Comparison of ENCODE assay signal across 19 mouse cellular contexts in the genomic region with DNA sequence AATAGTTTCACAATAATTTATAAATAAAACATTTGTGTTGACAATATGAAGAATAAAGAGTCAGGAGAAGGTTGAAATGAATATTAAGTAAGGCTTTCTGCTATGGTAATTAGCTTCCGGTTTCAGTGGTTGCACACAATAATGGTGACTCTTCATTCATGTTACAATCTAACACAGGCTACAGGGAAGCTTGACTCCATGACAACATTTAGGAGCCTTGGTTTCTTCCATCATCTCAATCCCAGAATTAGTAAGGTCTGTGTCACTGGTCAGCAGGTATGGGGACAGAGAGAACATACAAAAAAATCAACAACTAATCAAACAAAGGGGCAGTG.
DNase-seq lines count a peak whose midpoint lies in the region; ATAC-seq and TF ChIP-seq lines count a peak whose summit lies in the region.
"Had no signal": no experiment of that assay in that cellular context is flagged by ENCODE, and none has a peak within 500 bp of the region (broad histone marks: within the 10 kb centered on the region; RNA-seq: fewer than 3 reads in every experiment).

No protein-coding gene starts in this region.

- no peak overlapping the region for H3K9ac ChIP-seq in hindbrain, embryonic 12.5 days
- H3K9ac ChIP-seq in hindbrain, postnatal 0 days (replicated peaks; ENCODE audit: low read length), result no peak overlapping the region
- no peak overlapping the region for H3K9ac ChIP-seq in midbrain, embryonic 11.5 days (ENCODE audit: low read length)
- H3K9ac ChIP-seq in neural tube, embryonic 14.5 days (replicated peaks; ENCODE audit: low read depth, low read length), result no peak overlapping the region
- H3K9ac ChIP-seq: embryonic facial prominence, embryonic 12.5 days; forebrain, embryonic 13.5 days; forebrain, embryonic 15.5 days had no signal

- peaks cover 18% of the 10 kb centered on the region for H3K4me1 ChIP-seq in hindbrain, embryonic 12.5 days
- 0 out of 2 replicates have a peak, but pooled peaks cover 1% of the 10 kb centered on the region for H3K4me1 ChIP-seq in hindbrain, postnatal 0 days (ENCODE audit: insufficient read depth, low read length)
- peaks cover 15% of the 10 kb centered on the region for H3K4me1 ChIP-seq in midbrain, embryonic 11.5 days (ENCODE audit: control insufficient read depth, insufficient read depth, low read length)
- peaks cover 32% of the 10 kb centered on the region for H3K4me1 ChIP-seq in midbrain, embryonic 10.5 days
- no peaks in the 10 kb centered on the region for H3K4me1 ChIP-seq in neural tube, embryonic 14.5 days (ENCODE audit: control insufficient read depth, insufficient read depth, low read length)

- ATAC-seq in hindbrain, embryonic 12.5 days (ENCODE audit: low FRiP score), result peak; percentile 27; the same call in 1 of the 2 replicates
- no peak for ATAC-seq in hindbrain, postnatal 0 days
- peak; percentile 12; the same call in 1 of the 2 replicates for ATAC-seq in midbrain, embryonic 11.5 days (ENCODE audit: low FRiP score)
- ATAC-seq in neural tube, embryonic 14.5 days (ENCODE audit: low read depth), result 0 out of 2 replicates have a peak, but pooled peaks have one; percentile 4
- ATAC-seq: forebrain, embryonic 13.5 days; forebrain, embryonic 15.5 days had no signal

- H3K36me3 ChIP-seq in hindbrain, embryonic 12.5 days, result no peaks in the 10 kb centered on the region
- H3K36me3 ChIP-seq in hindbrain, postnatal 0 days (ENCODE audit: insufficient read depth, low read length), result no peaks in the 10 kb centered on the region
- no peaks in the 10 kb centered on the region for H3K36me3 ChIP-seq in midbrain, embryonic 11.5 days (ENCODE audit: control insufficient read depth, insufficient read depth, low read length)
- H3K36me3 ChIP-seq in midbrain, embryonic 10.5 days, result no peaks in the 10 kb centered on the region
- no peaks in the 10 kb centered on the region for H3K36me3 ChIP-seq in neural tube, embryonic 14.5 days (ENCODE audit: control insufficient read depth, insufficient read depth, low read length)
- H3K36me3 ChIP-seq: embryonic facial prominence, embryonic 10.5 days; embryonic facial prominence, embryonic 12.5 days; forebrain, embryonic 15.5 days had no signal

- H3K27ac ChIP-seq in hindbrain, embryonic 12.5 days, result no peak overlapping the region
- no peak overlapping the region for H3K27ac ChIP-seq in hindbrain, postnatal 0 days
- no peak overlapping the region for H3K27ac ChIP-seq in midbrain, embryonic 11.5 days (ENCODE audit: low read depth, low read length)
- H3K27ac ChIP-seq in midbrain, embryonic 10.5 days (replicated peaks), result no peak overlapping the region
- no peak overlapping the region for H3K27ac ChIP-seq in neural tube, embryonic 14.5 days (ENCODE audit: low read depth, low read length)
- H3K27ac ChIP-seq: embryonic facial prominence, embryonic 12.5 days; forebrain, embryonic 13.5 days; forebrain, embryonic 15.5 days had no signal

- H3K4me3 ChIP-seq in hindbrain, embryonic 12.5 days, result no peak overlapping the region
- H3K4me3 ChIP-seq in hindbrain, postnatal 0 days (ENCODE audit: low read length), result no peak overlapping the region
- no peak overlapping the region for H3K4me3 ChIP-seq in midbrain, embryonic 11.5 days (ENCODE audit: low read depth, low read length)
- no peak overlapping the region for H3K4me3 ChIP-seq in midbrain, embryonic 10.5 days
- H3K4me3 ChIP-seq in neural tube, embryonic 14.5 days (ENCODE audit: low read depth, low read length), result no peak overlapping the region
- H3K4me3 ChIP-seq: embryonic facial prominence, embryonic 10.5 days; embryonic facial prominence, embryonic 12.5 days; forebrain, embryonic 13.5 days; forebrain, embryonic 15.5 days had no signal

- no peak for TF ChIP-seq CTCF in hindbrain, postnatal 0 days (IDR thresholded peaks at IDR 0.05; ENCODE audit: low read depth)

- H3K4me2 ChIP-seq in hindbrain, embryonic 12.5 days (replicated peaks), result no peak overlapping the region
- no peak overlapping the region for H3K4me2 ChIP-seq in hindbrain, postnatal 0 days (ENCODE audit: low read depth, low read length)
- no peak overlapping the region for H3K4me2 ChIP-seq in midbrain, embryonic 11.5 days
- no peak overlapping the region for H3K4me2 ChIP-seq in neural tube, embryonic 14.5 days (ENCODE audit: low read depth, low read length)
- H3K4me2 ChIP-seq: embryonic facial prominence, embryonic 12.5 days; forebrain, embryonic 13.5 days; forebrain, embryonic 15.5 days had no signal

- DNase-seq in hindbrain, postnatal 0 days (ENCODE audit: low spot score), result no peak
- DNase-seq in midbrain, embryonic 11.5 days (ENCODE audit: low spot score, missing footprints), result no peak
- no peak for DNase-seq in midbrain, embryonic 10.5 days (ENCODE audit: low spot score)
- no peak for DNase-seq in neural tube, embryonic 10.5 days (ENCODE audit: extremely low spot score, low spot score)
- DNase-seq in cerebellum, postnatal 36 days, result no peak
- DNase-seq: adrenal gland, adult 2 months; adrenal gland, postnatal 10 days; adrenal gland, postnatal 25 days; cerebellum, adult 11 months; cerebellum, adult 18-20 months; cerebellum, adult 8-10 months; cerebellum, adult 9-11 months; cerebellum, postnatal 14 days had no signal

- 41% methylated on average over 1 of the region's 1 CpGs for WGBS in hindbrain, embryonic 12.5 days
- 25% methylated on average over 1 of the region's 1 CpGs for WGBS in hindbrain, postnatal 0 days
- WGBS in midbrain, embryonic 11.5 days, result 50% methylated on average over 1 of the region's 1 CpGs
- WGBS in midbrain, embryonic 10.5 days, result 60% methylated on average over 1 of the region's 1 CpGs
- WGBS in neural tube, embryonic 14.5 days, result 38% methylated on average over 1 of the region's 1 CpGs

- no peaks in the 10 kb centered on the region for H3K27me3 ChIP-seq in hindbrain, embryonic 12.5 days
- H3K27me3 ChIP-seq in hindbrain, postnatal 0 days (ENCODE audit: insufficient read depth, low read length), result no peaks in the 10 kb centered on the region
- no peaks in the 10 kb centered on the region for H3K27me3 ChIP-seq in midbrain, embryonic 11.5 days (ENCODE audit: control insufficient read depth, insufficient read depth, low read length)
- H3K27me3 ChIP-seq in midbrain, embryonic 10.5 days (ENCODE audit: low read depth, poor library complexity, severe bottlenecking), result no peaks in the 10 kb centered on the region
- no peaks in the 10 kb centered on the region for H3K27me3 ChIP-seq in neural tube, embryonic 14.5 days (ENCODE audit: control insufficient read depth, insufficient read depth, low read length)
- H3K27me3 ChIP-seq: embryonic facial prominence, embryonic 12.5 days; forebrain, embryonic 13.5 days; forebrain, embryonic 15.5 days had no signal

- no peaks in the 10 kb centered on the region for H3K9me3 ChIP-seq in hindbrain, embryonic 12.5 days (replicated peaks)
- H3K9me3 ChIP-seq in hindbrain, postnatal 0 days (ENCODE audit: low read length), result no peaks in the 10 kb centered on the region
- H3K9me3 ChIP-seq in midbrain, embryonic 11.5 days (ENCODE audit: control insufficient read depth, low read length), result no peaks in the 10 kb centered on the region
- H3K9me3 ChIP-seq in midbrain, embryonic 10.5 days (replicated peaks), result no peaks in the 10 kb centered on the region
- no peaks in the 10 kb centered on the region for H3K9me3 ChIP-seq in neural tube, embryonic 14.5 days (ENCODE audit: control insufficient read depth, low read length)
- H3K9me3 ChIP-seq: embryonic facial prominence, embryonic 10.5 days; embryonic facial prominence, embryonic 12.5 days; forebrain, embryonic 13.5 days; forebrain, embryonic 15.5 days had no signal
